Mouse (Mus musculus) olfactory bulb, adult 2 months (tissue): ENCODE measurements around the gene Cd276.
A peak's percentile ranks its signal among the peaks of the same experiment; 100 is the strongest.

ENCODE experiments used
- CTCF ChIP-seq: fragments of 200-500 bp; IDR thresholded peaks from 2 replicates; pipeline ENCODE4 v1.5.1; 2012; ENCODE audit warnings: low read depth, mild to moderate bottlenecking, low read length, moderate library complexity; ENCODE audit not compliant: insufficient read depth
- POLR2A ChIP-seq: fragments of 200-500 bp; IDR thresholded peaks from 2 replicates; pipeline ENCODE4 v1.6.1; 2012; ENCODE audit warnings: mild to moderate bottlenecking, low read depth, low read length, moderate library complexity; ENCODE audit not compliant: insufficient read depth

DNA sequence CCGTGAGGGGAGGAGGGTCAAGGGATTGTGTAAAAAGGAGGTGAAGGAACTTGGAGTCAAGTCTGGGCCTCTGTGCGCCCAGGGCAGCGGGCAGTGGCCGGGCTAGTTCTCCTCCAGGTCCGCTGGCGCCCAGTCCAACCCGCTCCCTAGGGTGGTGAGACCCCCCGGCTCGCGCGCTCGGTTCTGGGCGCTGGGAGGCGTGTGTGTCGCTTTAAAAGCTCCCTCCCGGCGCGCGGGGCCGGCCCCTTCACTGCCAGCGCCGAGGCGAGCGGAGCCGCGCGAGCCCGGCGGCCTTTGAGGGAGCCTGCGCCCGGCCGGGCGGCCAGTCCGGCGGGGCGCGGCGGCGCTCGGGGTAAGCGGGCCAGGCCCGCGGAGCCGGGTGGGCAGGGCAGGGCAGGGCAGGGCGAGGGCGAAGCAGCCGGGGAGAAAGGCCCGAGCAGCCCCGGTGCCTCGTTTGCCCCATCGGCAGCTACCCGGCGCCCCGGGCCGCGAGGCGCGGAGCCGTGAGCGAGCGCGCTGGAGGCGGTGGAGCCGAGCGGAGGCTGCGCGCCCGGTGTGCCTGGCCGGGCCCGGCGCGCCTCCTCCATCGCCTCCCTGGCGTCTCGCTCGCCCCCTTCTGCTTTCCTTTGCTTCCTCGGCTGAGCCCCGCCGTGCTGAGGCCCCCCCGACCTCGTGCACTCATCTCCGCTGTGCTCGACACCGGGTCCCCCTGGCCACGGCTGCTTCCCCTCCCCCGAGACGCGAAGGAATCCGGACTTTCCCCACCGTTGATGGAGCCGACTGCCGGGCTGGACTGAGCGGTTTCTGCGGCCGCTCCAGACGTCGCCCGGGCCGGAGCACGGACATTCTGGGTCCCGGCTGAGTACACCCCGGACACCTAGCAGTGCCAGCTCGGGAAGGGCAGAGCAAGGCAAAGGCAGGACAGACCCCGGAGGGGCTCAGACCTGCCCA lies 67.1 kb downstream of the Cd276 start, which contains the start of gene Insyn1:
- TF ChIP-seq POLR2A (peak; percentile 80), CTCF (no peak)
